Mouse (Mus musculus) liver, embryonic 14.5 days (tissue): Measurements from ENCODE around the gene Vmn1r11.

Source experiments
- CTCF ChIP-seq: IDR thresholded peaks from 2 replicates; pipeline ENCODE4 v1.5.1; 2016; ENCODE audit warnings: antibody characterized with exemption, low read depth, control low read depth
- EP300 ChIP-seq: IDR thresholded peaks from 2 replicates; pipeline ENCODE4 v1.6.1; 2016; ENCODE audit warnings: antibody characterized with exemption, low read depth

DNA sequence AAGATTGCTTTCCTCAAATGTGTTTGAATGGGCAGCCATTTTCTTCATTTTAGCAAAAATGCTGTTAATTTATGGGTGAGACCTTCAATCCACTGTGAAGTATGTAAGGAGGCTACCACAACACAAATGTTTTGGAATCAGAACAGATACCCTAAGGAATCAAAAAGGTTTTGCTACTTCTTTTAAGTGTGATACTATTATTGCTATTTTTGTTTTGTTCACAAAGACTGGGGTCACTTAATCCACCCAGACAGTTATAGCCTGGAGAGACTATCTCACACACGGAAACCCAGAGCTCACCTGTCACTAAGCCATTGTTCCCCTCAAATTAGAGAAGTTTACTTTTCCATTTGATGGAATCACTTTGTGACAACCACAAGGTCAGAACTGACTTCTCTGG lies at the start of gene Vmn1r11:
- TF ChIP-seq CTCF = no peak
- TF ChIP-seq EP300 = no peak
